Mouse (Mus musculus) bone marrow macrophage, adult 2 months (primary cell): ENCODE measurements around the gene Gm45261.

Experiments
- CTCF ChIP-seq: IDR thresholded peaks from 2 replicates; pipeline ENCODE4 v1.5.1; 2012; ENCODE audit warnings: low read depth, mild to moderate bottlenecking, low read length, moderate library complexity
- POLR2A ChIP-seq: IDR thresholded peaks from 2 replicates; pipeline ENCODE4 v1.6.1; 2012; ENCODE audit warnings: mild to moderate bottlenecking, low read depth, low read length, borderline replicate concordance

DNA sequence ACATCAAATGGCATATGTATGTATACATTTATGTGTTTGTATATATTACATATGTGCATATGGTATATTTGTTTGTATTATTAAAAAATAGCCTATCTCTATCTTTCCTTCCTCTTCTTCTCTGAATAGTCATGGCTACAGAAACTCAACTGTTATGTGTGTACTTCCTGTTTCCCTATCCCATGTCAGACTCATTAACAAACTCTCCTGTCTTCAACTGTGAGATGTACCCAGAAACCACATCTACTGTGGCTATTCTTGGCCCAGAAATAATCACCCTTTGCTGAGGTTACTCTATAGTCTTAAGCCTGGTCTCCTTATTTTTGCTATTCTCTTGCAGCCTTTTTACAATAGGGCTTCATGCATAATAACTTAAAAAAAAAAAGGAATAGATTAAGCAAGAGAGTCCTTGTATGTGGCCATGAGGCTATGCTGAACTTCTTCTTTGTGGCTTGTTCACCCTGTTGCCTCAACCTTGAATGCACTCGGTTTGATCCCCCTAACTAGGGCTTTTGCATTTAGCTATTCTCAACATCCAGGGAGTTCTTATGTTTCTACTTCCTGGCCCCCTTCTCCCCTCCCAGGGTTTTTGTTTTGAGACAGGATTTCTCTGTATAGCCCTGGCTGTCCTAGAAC, 9.2 kb downstream of the Gm45261 start:
- TF ChIP-seq CTCF (no peak), POLR2A (no peak)
